Mouse (Mus musculus): ENCODE data around the gene Layn.

DNA sequence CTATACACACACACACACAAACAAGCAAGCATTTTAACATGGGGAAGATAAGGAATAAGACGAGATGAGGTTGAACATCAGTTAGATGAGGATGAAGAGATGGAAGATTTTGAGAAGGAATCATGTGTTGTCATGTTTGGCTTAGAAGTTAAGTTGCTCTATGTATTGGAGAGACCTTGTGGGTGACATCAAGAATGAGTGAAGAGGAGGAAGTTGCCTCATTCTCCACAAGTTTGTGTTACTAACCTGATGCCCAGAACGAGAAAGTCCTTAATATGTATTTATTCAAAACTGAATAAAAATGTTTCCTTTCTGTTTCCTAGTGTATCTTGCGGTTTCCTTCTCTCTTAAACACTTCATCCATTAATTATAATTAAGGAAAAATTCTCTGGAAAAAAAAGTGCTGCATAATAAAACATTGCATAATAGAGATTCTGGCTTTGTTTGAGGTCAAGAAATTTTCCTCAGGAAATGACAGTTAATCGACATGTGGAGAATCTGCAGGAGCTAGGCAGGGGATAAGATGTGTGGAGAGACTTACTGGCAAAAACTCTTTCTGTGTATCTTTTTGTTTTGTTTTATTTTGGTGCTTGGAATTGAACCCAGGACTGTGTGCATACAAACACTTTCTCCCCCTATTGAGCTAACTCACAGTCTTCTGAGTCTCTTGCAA, 55.6 kb downstream of the Layn start:
- TF ChIP-seq CTCF (IDR thresholded peaks at IDR 0.05; ENCODE audit: low read depth, low read length) (no peak), TAL1 (conservative IDR thresholded peaks at IDR 0.05; ENCODE audit: low read depth, low read length) (no peak), POLR2AphosphoS5 (IDR thresholded peaks at IDR 0.05; ENCODE audit: insufficient replicate concordance, low read depth, low read length) (no peak)
